Mouse (Mus musculus) CH12.LX (cell line): ENCODE measurements around the gene Pcnx. TPM values are rescaled to one million over a fixed set of nuclear protein-coding genes. Genes with fewer than 3 reads are reported as not detected.

Source experiments
- DNase-seq: peaks from one replicate; pipeline ENCODE4 v3.0.0-alpha.2; 2013; ENCODE audit errors: extremely low read depth
- H3K27ac ChIP-seq: 2 replicates; pipeline ENCODE4 v1.5.1; 2012; ENCODE audit warnings: low read depth, mild to moderate bottlenecking, control low read depth, moderate library complexity; ENCODE audit not compliant: insufficient read depth
- H3K27me3 ChIP-seq: replicated peaks from 2 replicates; pipeline ENCODE3; 2012; ENCODE audit warnings: inconsistent platforms
- H3K36me3 ChIP-seq, 2 experiments: replicated peaks in 1 of 2; 2 replicates each; pipeline versions ENCODE3 to v1.6.1; 2012; ENCODE audit warnings: inconsistent platforms in 1 of 2, low read length in 1 of 2, mild to moderate bottlenecking in 1 of 2, mixed read lengths in 1 of 2, moderate library complexity in 1 of 2; ENCODE audit not compliant: control insufficient read depth in 1 of 2, insufficient read depth in 1 of 2
- H3K4me1 ChIP-seq, 2 experiments: 2 replicates each; pipeline ENCODE4 v1.6.1; 2012; ENCODE audit warnings: inconsistent platforms in 1 of 2, moderate library complexity in 1 of 2; ENCODE audit not compliant: insufficient read depth in 2 of 2, control insufficient read depth in 1 of 2
- H3K4me2 ChIP-seq: 2 replicates; pipeline ENCODE4 v1.6.1; 2012; ENCODE audit warnings: low read depth, mild to moderate bottlenecking, control low read depth; ENCODE audit not compliant: poor library complexity, insufficient read depth, severe bottlenecking
- H3K4me3 ChIP-seq, 3 experiments: fragments of 150-350 bp in 1 of 3; sonication (generic) in 1 of 3; replicated peaks in 1 of 3; 2 replicates each; pipeline versions ENCODE3 to v1.5.1; 2011 to 2012; ENCODE audit warnings: low read depth in 2 of 3, low read length in 2 of 3, mild to moderate bottlenecking in 2 of 3, moderate library complexity in 2 of 3, control low read depth in 1 of 3, improper control_type of control experiment in 1 of 3, inconsistent platforms in 1 of 3, mixed read lengths in 1 of 3; ENCODE audit not compliant: poor library complexity in 1 of 3
- H3K79me2 ChIP-seq: replicated peaks from 2 replicates; pipeline ENCODE4 v1.6.1; 2012; ENCODE audit warnings: mild to moderate bottlenecking, moderate library complexity; ENCODE audit not compliant: control insufficient read depth, poor library complexity, insufficient read depth, severe bottlenecking; ENCODE audit errors: extremely low read depth
- H3K9ac ChIP-seq: 2 replicates; pipeline ENCODE4 v1.6.1; 2012; ENCODE audit warnings: low read depth, mild to moderate bottlenecking, control low read depth, moderate library complexity; ENCODE audit not compliant: insufficient read depth
- H3K9me3 ChIP-seq: replicated peaks from 2 replicates; pipeline ENCODE3; 2012; ENCODE audit warnings: low read length, inconsistent platforms, mixed read lengths
- EP300 ChIP-seq: IDR thresholded peaks from 2 replicates; pipeline ENCODE4 v1.6.1; 2011; ENCODE audit warnings: low read length, improper control_type of control experiment
- IRF4 ChIP-seq: IDR thresholded peaks from 2 replicates; pipeline ENCODE4 v1.6.1; 2014; ENCODE audit warnings: low read depth, mild to moderate bottlenecking, inconsistent platforms, low read length, improper control_type of control experiment
- JUN ChIP-seq: IDR thresholded peaks from 2 replicates; pipeline ENCODE4 v1.6.1; 2011; ENCODE audit warnings: low read depth, mild to moderate bottlenecking, low read length, improper control_type of control experiment, moderate library complexity; ENCODE audit not compliant: insufficient read depth
- MAFK ChIP-seq: IDR thresholded peaks from 2 replicates; pipeline ENCODE4 v1.6.1; 2011; ENCODE audit warnings: low read length, improper control_type of control experiment; ENCODE audit not compliant: insufficient replicate concordance
- MEF2A ChIP-seq: IDR thresholded peaks from 2 replicates; pipeline ENCODE4 v1.6.1; 2014; ENCODE audit warnings: low read depth, mild to moderate bottlenecking, inconsistent platforms, low read length, improper control_type of control experiment, borderline replicate concordance
- NELFE ChIP-seq: IDR thresholded peaks from 2 replicates; pipeline ENCODE4 v1.6.1; 2011; ENCODE audit warnings: low read depth, low read length, improper control_type of control experiment
- PAX5 ChIP-seq: IDR thresholded peaks from 2 replicates; pipeline ENCODE4 v1.6.1; 2012; ENCODE audit warnings: low read length, inconsistent platforms, mixed read lengths
- POLR2A ChIP-seq: IDR thresholded peaks from 2 replicates; pipeline ENCODE4 v1.6.1; 2011; ENCODE audit warnings: low read depth, mild to moderate bottlenecking, improper control_type of control experiment, low read length
- POLR2AphosphoS2 ChIP-seq: IDR thresholded peaks from 2 replicates; pipeline ENCODE4 v1.6.1; 2011; ENCODE audit warnings: low read depth, low read length, improper control_type of control experiment
- RAD21 ChIP-seq: IDR thresholded peaks from 2 replicates; pipeline ENCODE4 v1.6.1; 2011; ENCODE audit warnings: low read depth, mild to moderate bottlenecking, low read length, improper control_type of control experiment, moderate library complexity
- RCOR1 ChIP-seq: conservative IDR thresholded peaks from 2 replicates; pipeline ENCODE4 v1.6.1; 2012; ENCODE audit warnings: low read depth, mild to moderate bottlenecking, inconsistent platforms, low read length, improper control_type of control experiment
- SMC3 ChIP-seq: IDR thresholded peaks from 2 replicates; pipeline ENCODE4 v1.6.1; 2011; ENCODE audit warnings: low read depth, low read length, improper control_type of control experiment
- TCF12 ChIP-seq: IDR thresholded peaks from 2 replicates; pipeline ENCODE4 v1.6.1; 2014; ENCODE audit warnings: low read depth, mild to moderate bottlenecking, inconsistent platforms, low read length, improper control_type of control experiment
- UBTF ChIP-seq: IDR thresholded peaks from 2 replicates; pipeline ENCODE4 v1.6.1; 2012; ENCODE audit warnings: low read depth, mild to moderate bottlenecking, inconsistent platforms, low read length, improper control_type of control experiment, moderate library complexity
- USF1 ChIP-seq: IDR thresholded peaks from 2 replicates; pipeline ENCODE4 v1.6.1; 2014; ENCODE audit warnings: low read depth, mild to moderate bottlenecking, inconsistent platforms, low read length, improper control_type of control experiment
- dilution Hi-C: fragments of 300-500 bp; cut with MboI; formaldehyde crosslinking; loops from 2 replicates; pipeline ENCODE4 v1.14.3; 2020; ENCODE audit warnings: low sequenced_read_pairs; ENCODE audit not compliant: extremely low pct_unique_long_range_greater_than_20kb, extremely low pct_ligation_motif_present
- in situ Hi-C: fragments of 300-500 bp; cut with MboI; formaldehyde crosslinking; loops from 3 replicates; pipeline ENCODE4 v1.14.3; 2019; ENCODE audit warnings: low sequenced_read_pairs, low pct_ligation_motif_present, low pct_unique_long_range_greater_than_20kb, mixed read lengths
- polyA plus RNA-seq: library from polyadenylated mRNA; unstranded; fragments of >175 nt; gene quantifications from 2 replicates; pipeline ENCODE4 v1.2.1, GENCODE M21; 2012; ENCODE audit warnings: low read depth; ENCODE audit not compliant: insufficient read length
- total RNA-seq, 2 experiments: library from RNA; depleted of rRNA; stranded (reverse); fragments of 300-350 nt in 1 of 2; fragments of >200 nt in 1 of 2; gene quantifications; 2 replicates each; pipeline ENCODE4 v1.2.3; 2012 to 2014

Pcnx gene
- total and polyA plus RNA-seq, 3 experiments, result 16.2 to 89.1 (median 68.2) TPM

DNA sequence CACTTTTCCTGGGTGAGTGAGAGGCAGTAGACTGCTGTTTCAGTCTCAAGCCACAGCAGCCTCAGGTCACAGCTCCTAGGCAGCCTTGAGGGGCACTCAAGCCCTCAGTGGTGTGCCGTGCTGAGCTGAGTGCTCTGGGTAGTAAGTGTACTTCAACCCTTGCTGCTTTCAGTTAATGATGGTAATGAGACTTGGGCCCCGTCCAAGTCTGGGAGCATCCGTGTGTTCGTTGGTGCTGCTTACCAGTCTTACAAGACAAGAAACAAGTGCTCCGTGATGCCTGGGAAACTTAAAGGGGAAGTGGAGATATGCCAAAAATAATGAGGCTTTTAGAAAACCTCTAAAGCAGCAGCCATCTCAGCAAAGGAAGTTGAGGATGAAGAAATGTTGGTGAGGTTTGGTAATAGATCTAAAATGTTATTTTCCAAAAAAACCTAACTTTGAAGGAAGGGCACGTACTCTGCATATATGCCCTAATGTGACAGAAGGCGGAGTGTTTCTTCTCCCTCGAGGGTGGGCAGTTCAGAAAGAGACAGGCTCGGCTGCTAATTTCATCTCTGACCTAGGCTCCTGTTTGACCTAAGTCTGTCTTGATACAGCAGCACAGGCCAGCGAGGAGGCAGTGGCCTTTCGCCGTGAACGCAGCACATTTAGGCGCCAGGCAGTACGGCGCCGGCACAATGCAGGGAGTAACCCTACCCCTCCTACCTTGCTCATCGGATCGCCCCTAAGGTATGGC lies 68.0 kb downstream of the Pcnx start:
- in situ Hi-C loops (no loop called here), dilution Hi-C loops (no loop called here)
- Histone ChIP-seq H3K4me3 (no peak overlapping the region), H3K4me1 (peaks cover 4 to 36% of the 10 kb centered on the region in 2 experiments), H3K27me3 (no peaks in the 10 kb centered on the region), H3K79me2 (peaks cover 10% of the 10 kb centered on the region), H3K27ac (no peak overlapping the region), H3K9ac (no peak overlapping the region), H3K4me2 (no peak overlapping the region), H3K9me3 (no peaks in the 10 kb centered on the region), H3K36me3 (peaks cover 29 to 46% of the 10 kb centered on the region in 2 experiments)
- TF ChIP-seq POLR2A, result no peak
- no peak for TF ChIP-seq SMC3
- no peak for TF ChIP-seq MAFK
- TF ChIP-seq RCOR1, result no peak
- no peak for TF ChIP-seq TCF12
- no peak for TF ChIP-seq IRF4
- TF ChIP-seq JUN, result no peak
- no peak for TF ChIP-seq RAD21
- TF ChIP-seq NELFE, result no peak
- no peak for TF ChIP-seq POLR2AphosphoS2
- no peak for TF ChIP-seq PAX5
- TF ChIP-seq USF1, result no peak
- TF ChIP-seq MEF2A, result no peak
- no peak for TF ChIP-seq UBTF
- no peak for TF ChIP-seq EP300
- DNase-seq, result no peak

- DNase-seq, result no peak
- Histone ChIP-seq H3K4me3 (no peak overlapping the region), H3K4me1 (peaks cover 7 to 40% of the 10 kb centered on the region in 2 experiments), H3K27ac (no peak overlapping the region), H3K27me3 (no peaks in the 10 kb centered on the region), H3K9me3 (no peaks in the 10 kb centered on the region), H3K4me2 (no peak overlapping the region), H3K9ac (no peak overlapping the region), H3K36me3 (peaks cover 33 to 50% of the 10 kb centered on the region in 2 experiments), H3K79me2 (peaks cover 10% of the 10 kb centered on the region)
- dilution Hi-C loops (no loop called here), in situ Hi-C loops (no loop called here)
- TF ChIP-seq POLR2A (no peak), RCOR1 (no peak)
Observed at GRCm38 (mm10) chr12:81928382-81928770, 68.6 kb downstream of the Pcnx start.
